Mouse (Mus musculus) MEL (cell line): ENCODE data around the gene Dzip1. TPM values are rescaled to one million over a fixed set of nuclear protein-coding genes. Genes with fewer than 3 reads are reported as not detected.

Experiments used
- DNase-seq: peaks from one replicate; pipeline ENCODE4 v3.0.0; 2011; ENCODE audit warnings: low read depth, low spot score
- H3K27ac ChIP-seq: 2 replicates; pipeline ENCODE4 v1.5.1; 2012; ENCODE audit warnings: low read depth, mild to moderate bottlenecking, control low read depth, low read length, moderate library complexity; ENCODE audit not compliant: control insufficient read depth
- H3K27me3 ChIP-seq, 2 experiments: fragments of 150-350 bp in 1 of 2; sonication (generic) in 1 of 2; 2 replicates each; pipeline ENCODE4 v1.6.1; 2012; ENCODE audit warnings: low read length in 2 of 2, mild to moderate bottlenecking in 2 of 2, improper control_type of control experiment in 1 of 2, moderate library complexity in 1 of 2; ENCODE audit not compliant: insufficient read depth in 2 of 2, control insufficient read depth in 1 of 2
- H3K36me3 ChIP-seq, 2 experiments: 2 replicates each; pipeline ENCODE4 v1.6.1; 2012 to 2014; ENCODE audit warnings: low read length in 2 of 2, improper control_type of control experiment in 1 of 2, inconsistent platforms in 1 of 2, mild to moderate bottlenecking in 1 of 2; ENCODE audit not compliant: insufficient read depth in 2 of 2, control insufficient read depth in 1 of 2
- H3K4me1 ChIP-seq, 2 experiments: fragments of 150-350 bp in 1 of 2; sonication (generic) in 1 of 2; 2 replicates each; pipeline ENCODE4 v1.6.1; 2012; ENCODE audit warnings: low read length in 2 of 2, improper control_type of control experiment in 1 of 2, mild to moderate bottlenecking in 1 of 2; ENCODE audit not compliant: insufficient read depth in 2 of 2, control insufficient read depth in 1 of 2
- H3K4me3 ChIP-seq, 2 experiments: fragments of 150-350 bp in 1 of 2; sonication (generic) in 1 of 2; 2 replicates each; pipeline ENCODE4 v1.5.1; 2012; ENCODE audit warnings: low read depth in 2 of 2, low read length in 2 of 2, mild to moderate bottlenecking in 2 of 2, moderate library complexity in 2 of 2, control low read depth in 1 of 2, improper control_type of control experiment in 1 of 2; ENCODE audit not compliant: control insufficient read depth in 1 of 2, insufficient read depth in 1 of 2
- H3K79me2 ChIP-seq: 2 replicates; pipeline ENCODE4 v1.6.1; 2012; ENCODE audit warnings: mild to moderate bottlenecking, low read length, moderate library complexity; ENCODE audit not compliant: control insufficient read depth, poor library complexity, insufficient read depth
- H3K9ac ChIP-seq: 2 replicates; pipeline ENCODE4 v1.6.1; 2012; ENCODE audit warnings: low read depth, mild to moderate bottlenecking, control low read depth, low read length, moderate library complexity; ENCODE audit not compliant: control insufficient read depth, poor library complexity, severe bottlenecking
- H3K9me3 ChIP-seq: fragments of 150-350 bp; sonication (generic); replicated peaks from 2 replicates; pipeline ENCODE4 v1.6.1; 2012; ENCODE audit warnings: mild to moderate bottlenecking, low read length, improper control_type of control experiment, moderate library complexity; ENCODE audit not compliant: insufficient read depth
- CHD2 ChIP-seq: IDR thresholded peaks from 2 replicates; pipeline ENCODE4 v1.6.1; 2011; ENCODE audit warnings: low read length, improper control_type of control experiment
- EP300 ChIP-seq, 2 experiments: IDR thresholded peaks; 2 replicates each; pipeline ENCODE4 v1.6.1; 2011; ENCODE audit warnings: improper control_type of control experiment in 2 of 2, low read length in 2 of 2, low read depth in 1 of 2, mild to moderate bottlenecking in 1 of 2
- GABPA ChIP-seq: IDR thresholded peaks from 2 replicates; pipeline ENCODE4 v1.6.1; 2012; ENCODE audit warnings: low read depth, mild to moderate bottlenecking, inconsistent platforms, low read length, improper control_type of control experiment, moderate library complexity
- HCFC1 ChIP-seq: IDR thresholded peaks from 2 replicates; pipeline ENCODE4 v1.6.1; 2012; ENCODE audit warnings: low read depth, mild to moderate bottlenecking, inconsistent platforms, low read length, improper control_type of control experiment, moderate library complexity
- KAT2A ChIP-seq: conservative IDR thresholded peaks from 2 replicates; pipeline ENCODE4 v1.6.1; 2012; ENCODE audit warnings: low read depth, low read length, improper control_type of control experiment, inconsistent platforms
- MAZ ChIP-seq: IDR thresholded peaks from 2 replicates; pipeline ENCODE4 v1.6.1; 2012; ENCODE audit warnings: low read depth, mild to moderate bottlenecking, inconsistent platforms, low read length, improper control_type of control experiment
- MEF2A ChIP-seq: IDR thresholded peaks from 2 replicates; pipeline ENCODE4 v1.6.1; 2014; ENCODE audit warnings: low read depth, mild to moderate bottlenecking, inconsistent platforms, low read length, improper control_type of control experiment; ENCODE audit not compliant: poor library complexity, insufficient replicate concordance, severe bottlenecking; ENCODE audit errors: extremely low read depth
- MXI1 ChIP-seq: IDR thresholded peaks from 2 replicates; pipeline ENCODE4 v1.6.1; 2011; ENCODE audit warnings: mild to moderate bottlenecking, low read depth, low read length, improper control_type of control experiment
- MYB ChIP-seq: IDR thresholded peaks from 2 replicates; pipeline ENCODE4 v1.6.1; 2011; ENCODE audit warnings: mild to moderate bottlenecking, low read depth, low read length, improper control_type of control experiment
- RAD21 ChIP-seq: IDR thresholded peaks from 2 replicates; pipeline ENCODE4 v1.6.1; 2011; ENCODE audit warnings: mild to moderate bottlenecking, low read depth, low read length, improper control_type of control experiment
- TCF12 ChIP-seq: IDR thresholded peaks from 2 replicates; pipeline ENCODE4 v1.6.1; 2014; ENCODE audit warnings: low read depth, mild to moderate bottlenecking, inconsistent platforms, low read length, improper control_type of control experiment, moderate library complexity
- UBTF ChIP-seq: IDR thresholded peaks from 2 replicates; pipeline ENCODE4 v1.6.1; 2012; ENCODE audit warnings: low read depth, mild to moderate bottlenecking, inconsistent platforms, low read length, improper control_type of control experiment, moderate library complexity, borderline replicate concordance; ENCODE audit not compliant: insufficient read depth
- USF1 ChIP-seq: IDR thresholded peaks from 2 replicates; pipeline ENCODE4 v1.6.1; 2014; ENCODE audit warnings: low read depth, mild to moderate bottlenecking, inconsistent platforms, low read length, improper control_type of control experiment, moderate library complexity
- USF2 ChIP-seq, 2 experiments: IDR thresholded peaks; 2 replicates each; pipeline ENCODE4 v1.6.1; 2011 to 2012; ENCODE audit warnings: improper control_type of control experiment in 2 of 2, low read length in 2 of 2, borderline replicate concordance in 1 of 2, inconsistent platforms in 1 of 2, low read depth in 1 of 2, mild to moderate bottlenecking in 1 of 2; ENCODE audit not compliant: insufficient read depth in 1 of 2
- ZC3H11A ChIP-seq: IDR thresholded peaks from 2 replicates; pipeline ENCODE4 v1.6.1; 2012; ENCODE audit warnings: low read depth, mild to moderate bottlenecking, inconsistent platforms, low read length, improper control_type of control experiment
- ZKSCAN1 ChIP-seq: IDR thresholded peaks from 2 replicates; pipeline ENCODE4 v1.6.1; 2012; ENCODE audit warnings: low read depth, mild to moderate bottlenecking, inconsistent platforms, low read length, improper control_type of control experiment, moderate library complexity
- ZMIZ1 ChIP-seq: IDR thresholded peaks from 2 replicates; pipeline ENCODE4 v1.6.1; 2012; ENCODE audit warnings: low read depth, mild to moderate bottlenecking, inconsistent platforms, low read length, improper control_type of control experiment, moderate library complexity
- polyA plus RNA-seq, 2 experiments: library from polyadenylated mRNA; stranded (reverse) in 1 of 2; unstranded in 1 of 2; fragments of >175 nt in 1 of 2; fragments of >200 nt in 1 of 2; gene quantifications; 2 replicates each; pipeline versions ENCODE4 v1.2.1 to v1.2.4; 2012; ENCODE audit warnings: low replicate concordance in 2 of 2, low read depth in 1 of 2; ENCODE audit not compliant: insufficient read length in 2 of 2, insufficient read depth in 1 of 2, missing spikeins in 1 of 2
- total RNA-seq: library from RNA; depleted of rRNA; stranded (reverse); fragments of 300-350 nt; gene quantifications from 2 replicates; pipeline ENCODE4 v1.2.3, GENCODE M21; 2012

The Dzip1 gene
- total and polyA plus RNA-seq, 3 experiments = 0.35 to 1.8 TPM; not detected in 1

- TF ChIP-seq EP300 (IDR thresholded peaks at IDR 0.05; ENCODE audit: low read depth in 1 of 2, low read length in 2 of 2) (no peak), CHD2 (no peak), RAD21 (no peak), TCF12 (no peak), ZC3H11A (no peak), MYB (no peak), USF2 (IDR thresholded peaks at IDR 0.05; ENCODE audit: borderline replicate concordance in 1 of 2, insufficient read depth in 1 of 2, low read depth in 1 of 2, low read length in 2 of 2) (no peak), MEF2A (no peak), USF1 (no peak), ZKSCAN1 (no peak), UBTF (no peak), KAT2A (no peak), MAZ (no peak), ZMIZ1 (no peak), GABPA (no peak)
- H3K9me3 ChIP-seq = no peaks in the 10 kb centered on the region
- H3K4me1 ChIP-seq = peaks cover 0 to 7% of the 10 kb centered on the region in 2 experiments; a peak in 2 of 4 replicates
- no peaks in the 10 kb centered on the region for H3K79me2 ChIP-seq
- no peak overlapping the region; a peak in 1 of 4 replicates for H3K4me3 ChIP-seq
- peaks cover 0 to 9% of the 10 kb centered on the region in 2 experiments; a peak in 2 of 4 replicates for H3K36me3 ChIP-seq
- no peaks in the 10 kb centered on the region for H3K27me3 ChIP-seq
- no peak overlapping the region for H3K9ac ChIP-seq
- no peak overlapping the region for H3K27ac ChIP-seq
- DNase-seq = no peak
These were observed 15.4 kb downstream of the Dzip1 start for GRCm38 (mm10) chr14:118909872-118910271.

GRCm38 (mm10) chr14:118907592-118907991 lies 17.7 kb downstream of the Dzip1 start:
- no peak overlapping the region for H3K9ac ChIP-seq
- no peak for DNase-seq
- no peaks in the 10 kb centered on the region for H3K9me3 ChIP-seq
- no peak for TF ChIP-seq ZMIZ1
- TF ChIP-seq ZC3H11A = no peak
- TF ChIP-seq USF1 = peak; percentile 54; the same call in 1 of the 2 replicates
- TF ChIP-seq MXI1 = no peak
- TF ChIP-seq HCFC1 = no peak
- TF ChIP-seq, all 39 proteins: peak for 1
- Histone ChIP-seq H3K4me3 (no peak overlapping the region), H3K36me3 (no peaks in the 10 kb centered on the region; a peak in 2 of 4 replicates), H3K79me2 (no peaks in the 10 kb centered on the region), H3K4me1 (no peaks in the 10 kb centered on the region; a peak in 2 of 4 replicates), H3K27me3 (no peaks in the 10 kb centered on the region), H3K27ac (no peak overlapping the region)
